Mouse (Mus musculus): ENCODE measurements around the gene Nr4a1. TPM values are rescaled to one million over a fixed set of nuclear protein-coding genes. Genes with fewer than 3 reads are reported as not detected.

The Nr4a1 gene
- polyA plus RNA-seq, 1 experiment from 2014 or later: 7.1 TPM

DNA sequence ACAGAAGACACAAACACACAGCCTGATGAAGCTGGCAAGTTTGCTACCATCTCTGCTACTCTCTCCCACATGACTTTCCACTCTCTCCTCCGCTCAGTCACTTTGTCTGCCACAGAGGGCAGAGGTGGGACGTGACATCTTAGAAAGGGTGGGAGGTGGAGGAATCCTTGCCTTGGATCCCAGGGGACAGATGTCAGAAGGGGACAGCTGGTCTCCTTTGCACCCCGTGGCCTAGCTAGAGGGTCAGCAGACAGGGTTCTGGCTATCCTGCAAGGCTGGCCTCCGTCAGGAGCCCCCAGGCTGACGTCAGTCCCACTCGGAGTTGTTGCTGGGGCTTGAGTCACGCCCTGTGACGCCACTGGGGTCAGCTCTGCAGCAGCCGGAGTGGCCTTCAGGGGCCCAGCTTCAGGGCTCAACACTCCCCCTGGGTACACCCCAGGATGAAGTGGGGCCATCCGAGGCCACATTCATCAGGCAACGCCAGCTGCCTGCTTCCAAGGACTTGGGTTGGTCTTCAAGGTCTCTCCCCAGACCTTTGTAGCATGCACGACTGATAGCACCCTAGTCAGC lies 25.4 kb downstream of the Nr4a1 start:
- WGBS (ENCODE audit: missing documents): 90% methylated on average over 12 of the region's 12 CpGs
- Histone ChIP-seq H3K27ac (no peak overlapping the region), H3K79me2 (ENCODE audit: inconsistent target) (peaks cover 4% of the 10 kb centered on the region), H3K4me3 (ENCODE audit: inconsistent target) (no peak overlapping the region), H3K36me3 (ENCODE audit: inconsistent target) (no peaks in the 10 kb centered on the region)

- Histone ChIP-seq H3K79me2 (ENCODE audit: inconsistent target) (peaks cover 33% of the 10 kb centered on the region), H3K27ac (no peak overlapping the region)
- 65% methylated on average over 5 of the region's 5 CpGs for WGBS (ENCODE audit: missing documents)
Measured at GRCm38 (mm10) chr15:101282471-101282870, 28.4 kb downstream of the Nr4a1 start.

DNA sequence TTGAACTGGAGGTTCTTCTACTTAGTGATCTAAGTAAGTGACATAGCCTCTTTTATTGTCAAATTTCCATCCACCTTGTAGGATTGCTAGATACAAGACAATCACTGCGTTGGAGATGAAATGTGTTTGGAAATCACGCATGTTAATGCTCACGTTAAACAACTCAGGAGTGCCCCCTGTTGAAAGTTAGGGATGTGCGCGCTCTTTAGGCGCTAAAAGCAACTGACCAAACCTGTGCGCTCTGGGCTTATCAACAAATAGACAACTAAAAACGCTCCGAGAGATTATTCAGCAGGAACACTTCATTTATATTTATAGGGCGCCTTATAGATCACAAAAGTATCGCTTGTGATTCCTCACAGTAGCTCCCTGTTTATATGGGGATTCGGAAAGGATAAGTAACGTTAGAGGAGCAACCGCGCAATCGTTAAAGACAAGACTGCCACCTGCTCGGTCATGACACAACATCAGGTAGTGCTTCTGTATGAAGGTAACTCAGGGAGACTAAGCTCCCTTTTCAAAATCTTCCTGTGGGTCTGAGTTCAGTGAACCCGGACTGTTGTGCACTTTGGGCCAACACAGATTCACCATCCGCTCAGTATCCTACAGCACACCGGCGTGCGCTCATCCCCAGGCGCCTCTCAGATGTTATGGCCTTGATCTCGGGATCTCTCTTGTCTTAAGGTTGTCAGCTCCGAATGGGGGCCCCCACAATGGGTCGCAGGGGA lies 29.3 kb downstream of the Nr4a1 start:
- peaks cover 17% of the 10 kb centered on the region for H3K36me3 ChIP-seq (ENCODE audit: inconsistent target)
- 1% methylated on average over 26 of the region's 26 CpGs for WGBS (ENCODE audit: missing documents)
- peaks cover 42% of the 10 kb centered on the region for H3K79me2 ChIP-seq (ENCODE audit: inconsistent target)
- peak overlapping the region; percentile 97 for H3K4me3 ChIP-seq (ENCODE audit: inconsistent target)
- peak overlapping the region; percentile 84 for H3K27ac ChIP-seq

More at GRCm38 (mm10) chr15:101282471-101282870, 28.4 kb downstream of the Nr4a1 start:
- Histone ChIP-seq H3K36me3 (ENCODE audit: inconsistent target) (peaks cover 9% of the 10 kb centered on the region), H3K4me3 (ENCODE audit: inconsistent target) (no peak overlapping the region)

GRCm38 (mm10) chr15:101283911-101284750 lies 30.1 kb downstream of the Nr4a1 start, which contains the start of gene Atg101:
Gene Atg101 (plus strand): TSS chr15:101284272.
- Histone ChIP-seq H3K4me3 (ENCODE audit: inconsistent target) (peak within 1 kb of the TSS; percentile 97), H3K27ac (peak within 1 kb of the TSS; percentile 84), H3K79me2 (ENCODE audit: inconsistent target) (peaks cover 48% of the 10 kb centered on the region), H3K36me3 (ENCODE audit: inconsistent target) (peaks cover 24% of the 10 kb centered on the region)
- 2% methylated on average over 61 of the region's 61 CpGs for WGBS (ENCODE audit: missing documents)

- H3K4me3 ChIP-seq (ENCODE audit: inconsistent target): no peak overlapping the region
- 58% methylated on average over 9 of the region's 9 CpGs for WGBS (ENCODE audit: missing documents)
- H3K36me3 ChIP-seq (ENCODE audit: inconsistent target): peaks cover 45% of the 10 kb centered on the region
- H3K27ac ChIP-seq: no peak overlapping the region
- peaks cover 48% of the 10 kb centered on the region for H3K79me2 ChIP-seq (ENCODE audit: inconsistent target)
Measured at GRCm38 (mm10) chr15:101286129-101286770, 32.2 kb downstream of the Nr4a1 start.

DNA sequence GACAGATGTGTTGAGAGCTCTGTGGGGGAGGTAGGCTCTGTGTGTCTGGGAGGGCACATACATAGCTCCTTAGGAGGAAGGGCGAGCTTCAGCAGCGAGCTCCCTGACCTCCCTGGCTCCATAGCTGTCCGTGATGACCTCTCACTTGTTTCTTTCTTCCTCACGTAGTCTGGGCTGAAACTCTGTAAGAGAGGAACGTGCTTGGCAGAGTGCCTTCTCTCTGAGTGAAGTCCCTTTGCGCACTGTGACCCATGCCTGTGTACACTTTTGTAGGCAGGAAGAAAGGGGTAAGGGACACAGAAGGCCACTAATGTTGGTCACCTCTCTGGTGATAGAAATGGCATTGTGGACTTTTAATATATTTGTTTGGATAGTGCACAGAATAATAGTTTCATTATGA lies 33.3 kb downstream of the Nr4a1 start:
- Histone ChIP-seq H3K4me3 (ENCODE audit: inconsistent target) (no peak overlapping the region), H3K79me2 (ENCODE audit: inconsistent target) (peaks cover 48% of the 10 kb centered on the region), H3K27ac (no peak overlapping the region), H3K36me3 (ENCODE audit: inconsistent target) (peaks cover 50% of the 10 kb centered on the region)
- WGBS (ENCODE audit: missing documents): 90% methylated on average over 6 of the region's 6 CpGs

DNA sequence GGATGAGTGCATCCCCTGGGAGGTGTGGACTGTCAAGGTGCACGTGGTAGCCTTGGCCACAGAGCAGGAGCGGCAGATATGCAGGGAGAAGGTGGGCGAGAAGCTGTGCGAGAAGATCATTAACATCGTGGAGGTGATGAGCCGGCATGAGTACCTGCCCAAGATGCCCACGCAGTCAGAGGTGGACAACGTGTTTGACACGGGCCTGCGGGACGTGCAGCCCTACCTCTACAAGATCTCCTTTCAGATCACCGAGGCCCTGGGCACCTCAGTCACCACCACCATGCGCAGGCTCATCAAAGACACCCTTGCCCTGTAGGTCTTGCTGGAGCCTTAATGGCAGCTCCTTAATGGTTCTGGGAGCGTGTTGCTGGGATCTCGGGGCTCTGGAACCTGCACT lies 36.3 kb downstream of the Nr4a1 start:
- H3K36me3 ChIP-seq (ENCODE audit: inconsistent target): peaks cover 50% of the 10 kb centered on the region
- no peak overlapping the region for H3K4me3 ChIP-seq (ENCODE audit: inconsistent target)
- WGBS (ENCODE audit: missing documents): 97% methylated on average over 15 of the region's 15 CpGs
- peaks cover 36% of the 10 kb centered on the region for H3K79me2 ChIP-seq (ENCODE audit: inconsistent target)
- no peak overlapping the region for H3K27ac ChIP-seq

- Histone ChIP-seq H3K36me3 (ENCODE audit: inconsistent target) (peaks cover 46% of the 10 kb centered on the region), H3K4me3 (ENCODE audit: inconsistent target) (no peak overlapping the region)
Measured at GRCm38 (mm10) chr15:101292012-101292411, 37.9 kb downstream of the Nr4a1 start.

DNA sequence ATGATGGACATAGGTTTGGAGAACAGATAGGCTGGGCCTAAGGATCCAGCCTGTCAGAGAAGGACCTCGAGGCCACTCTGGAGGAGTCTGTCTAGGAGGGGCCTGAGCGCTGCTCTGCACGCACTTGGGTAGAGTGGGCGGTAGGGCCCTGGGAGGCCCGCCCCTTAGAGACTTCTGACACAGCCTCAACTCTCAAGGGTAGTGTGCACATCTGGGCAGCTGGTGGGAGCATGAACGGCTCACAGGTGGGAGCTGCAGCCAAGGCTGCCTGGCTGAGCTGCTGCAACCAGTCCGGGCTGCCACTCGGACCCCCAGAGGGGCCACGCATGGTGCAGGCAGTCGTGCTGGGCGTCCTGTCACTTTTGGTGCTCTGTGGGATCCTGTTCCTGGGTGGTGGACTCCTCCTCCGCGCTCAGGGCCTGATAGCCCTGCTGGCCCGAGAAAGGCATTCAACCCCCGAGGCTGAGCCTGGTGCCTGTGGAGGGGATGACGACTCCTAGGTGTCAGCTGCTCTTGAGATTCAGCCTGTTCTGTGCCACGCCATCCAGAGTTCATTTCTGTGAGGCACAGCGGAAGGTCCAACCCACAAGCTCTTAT lies 39.1 kb downstream of the Nr4a1 start, which contains the start of gene 6030408B16Rik:
Gene 6030408B16Rik (plus strand): TSS at position 188 of the 597 bp plus-strand sequence.
- Histone ChIP-seq H3K27ac (no peak within 1 kb of the TSS), H3K79me2 (ENCODE audit: inconsistent target) (peaks cover 8% of the 10 kb centered on the region; the same call in 1 of the 2 replicates), H3K36me3 (ENCODE audit: inconsistent target) (peaks cover 35% of the 10 kb centered on the region), H3K4me3 (ENCODE audit: inconsistent target) (no peak within 1 kb of the TSS)
- WGBS (ENCODE audit: missing documents): 87% methylated on average over 18 of the region's 18 CpGs

More at GRCm38 (mm10) chr15:101292012-101292411, 37.9 kb downstream of the Nr4a1 start:
- Histone ChIP-seq H3K27ac (no peak overlapping the region), H3K79me2 (ENCODE audit: inconsistent target) (peaks cover 19% of the 10 kb centered on the region)
- WGBS (ENCODE audit: missing documents): 95% methylated on average over 3 of the region's 3 CpGs

GRCm38 (mm10) chr15:101294028-101294894 lies 40.2 kb downstream of the Nr4a1 start:
- 90% methylated on average over 16 of the region's 16 CpGs for WGBS (ENCODE audit: missing documents)

DNA sequence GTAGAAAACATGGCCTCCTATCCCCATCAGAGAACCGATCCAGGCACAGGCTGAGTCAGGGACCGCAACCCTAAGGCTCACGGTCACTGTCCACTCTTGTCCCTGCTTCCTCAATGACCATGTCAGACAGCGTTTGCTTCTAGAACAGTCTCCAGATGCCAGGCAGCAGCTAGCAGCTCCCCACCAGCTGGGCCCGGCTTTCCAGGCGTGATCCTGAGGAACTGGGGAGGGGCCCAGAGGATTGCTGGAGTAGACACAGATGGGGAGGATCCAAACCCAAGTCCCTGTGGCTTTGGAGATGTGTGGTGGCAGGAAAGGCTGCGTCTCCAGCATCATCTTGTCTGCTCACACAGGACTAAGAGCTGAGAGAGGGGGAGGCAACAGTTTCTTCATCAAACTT lies 41.0 kb downstream of the Nr4a1 start:
- 84% methylated on average over 7 of the region's 7 CpGs for WGBS (ENCODE audit: missing documents)
- peaks cover 16% of the 10 kb centered on the region for H3K36me3 ChIP-seq (ENCODE audit: inconsistent target)
- H3K27ac ChIP-seq: no peak overlapping the region
- no peaks in the 10 kb centered on the region for H3K79me2 ChIP-seq (ENCODE audit: inconsistent target)
- H3K4me3 ChIP-seq (ENCODE audit: inconsistent target): no peak overlapping the region

More at GRCm38 (mm10) chr15:101294028-101294894, 40.2 kb downstream of the Nr4a1 start:
- H3K4me3 ChIP-seq (ENCODE audit: inconsistent target): no peak overlapping the region
- H3K27ac ChIP-seq: no peak overlapping the region
- H3K36me3 ChIP-seq (ENCODE audit: inconsistent target): peaks cover 25% of the 10 kb centered on the region
- no peaks in the 10 kb centered on the region for H3K79me2 ChIP-seq (ENCODE audit: inconsistent target)

GRCm38 (mm10) chr15:101295616-101296015 lies 41.5 kb downstream of the Nr4a1 start:
- WGBS (ENCODE audit: missing documents): 91% methylated on average over 9 of the region's 10 CpGs
- H3K4me3 ChIP-seq (ENCODE audit: inconsistent target): no peak overlapping the region
- H3K79me2 ChIP-seq (ENCODE audit: inconsistent target): no peaks in the 10 kb centered on the region
- peaks cover 11% of the 10 kb centered on the region; the same call in 1 of the 2 replicates for H3K36me3 ChIP-seq (ENCODE audit: inconsistent target)
- H3K27ac ChIP-seq: no peak overlapping the region

DNA sequence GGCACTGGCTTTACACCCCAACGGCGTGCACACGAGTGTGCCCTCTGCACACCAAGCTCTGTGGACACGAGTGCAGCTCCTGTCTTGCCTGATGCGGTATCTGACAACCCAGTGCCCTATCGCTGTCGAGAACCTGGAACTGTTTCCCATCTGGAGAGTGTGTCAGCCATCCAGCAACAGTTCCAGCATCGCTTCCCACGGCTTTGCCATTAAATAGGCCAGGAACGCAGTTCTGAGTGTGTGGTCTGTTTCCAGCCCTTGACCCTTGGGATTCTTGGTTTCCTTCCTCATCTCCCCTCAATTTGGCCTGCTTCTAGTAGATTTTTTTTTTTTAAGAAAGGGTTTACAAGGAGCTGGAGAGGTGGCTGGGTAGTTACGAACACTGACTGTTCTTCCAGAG lies 42.0 kb downstream of the Nr4a1 start:
- peaks cover 7% of the 10 kb centered on the region; the same call in 1 of the 2 replicates for H3K36me3 ChIP-seq (ENCODE audit: inconsistent target)
- H3K4me3 ChIP-seq (ENCODE audit: inconsistent target): no peak overlapping the region

More for the DNA sequence above, 42.0 kb downstream of the Nr4a1 start:
- WGBS (ENCODE audit: missing documents): 98% methylated on average over 11 of the region's 11 CpGs
- H3K27ac ChIP-seq: no peak overlapping the region
- H3K79me2 ChIP-seq (ENCODE audit: inconsistent target): no peaks in the 10 kb centered on the region
